Mouse (Mus musculus) T-helper 2 cell (primary cell): Measurements from ENCODE around the gene Zfp950.
"Not testable (repeated sequence)": the region's sequence is repeated elsewhere in the genome, so short reads cannot be mapped to it uniquely, and the experiment has no call there.

Source experiments
- in situ Hi-C: fragments of 300-600 bp; cut with MboI, MseI; formaldehyde crosslinking; loops from one replicate; pipeline ENCODE4 v1.15.1; 2025; ENCODE audit warnings: high pct_unique_total_duplicates

Zfp950 gene

DNA sequence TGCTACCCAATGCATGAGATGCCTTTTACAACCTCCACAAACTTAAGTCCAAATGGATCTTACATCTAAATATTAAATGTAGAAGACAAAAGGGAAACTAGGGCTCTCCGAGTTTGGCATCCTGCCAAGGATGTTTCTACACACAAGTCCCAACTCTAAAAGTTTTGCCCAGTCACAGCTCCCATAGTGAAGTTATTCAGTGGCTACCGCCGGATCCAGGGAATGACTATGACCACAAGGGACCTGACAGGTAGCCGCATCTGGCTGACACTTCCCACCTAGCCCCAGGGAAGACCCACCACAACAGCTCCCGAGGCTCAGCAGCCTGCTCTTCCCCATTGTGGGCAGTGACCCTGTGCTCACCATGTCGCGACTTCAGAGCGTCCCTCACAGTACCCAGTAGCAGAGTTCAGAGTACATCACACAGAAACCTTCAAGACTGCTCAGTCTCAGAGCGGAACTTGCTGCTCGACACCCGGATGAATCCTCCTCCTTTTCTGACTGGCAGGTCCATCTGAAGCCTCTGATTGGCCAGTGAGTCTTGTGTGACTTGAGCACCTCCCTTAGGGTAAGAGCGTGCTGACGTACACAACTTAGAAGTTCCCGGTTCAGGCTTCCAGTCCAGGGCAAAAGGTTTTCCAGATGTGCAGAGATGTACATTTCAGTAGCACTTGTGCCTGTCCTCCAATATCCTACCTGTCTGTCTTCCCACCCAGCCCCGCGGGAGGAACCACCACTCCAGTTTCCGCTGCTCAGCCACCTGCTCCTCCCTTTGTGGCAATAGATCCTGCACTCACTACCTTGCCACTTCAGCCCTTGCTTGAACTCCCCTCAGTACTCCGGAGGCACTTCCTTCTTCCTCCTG lies at the start of gene Zfp950:
Gene Zfp950, minus strand, starts transcription at position 499 of the 865 bp plus-strand sequence.
- in situ Hi-C loops = no loop called here

DNA sequence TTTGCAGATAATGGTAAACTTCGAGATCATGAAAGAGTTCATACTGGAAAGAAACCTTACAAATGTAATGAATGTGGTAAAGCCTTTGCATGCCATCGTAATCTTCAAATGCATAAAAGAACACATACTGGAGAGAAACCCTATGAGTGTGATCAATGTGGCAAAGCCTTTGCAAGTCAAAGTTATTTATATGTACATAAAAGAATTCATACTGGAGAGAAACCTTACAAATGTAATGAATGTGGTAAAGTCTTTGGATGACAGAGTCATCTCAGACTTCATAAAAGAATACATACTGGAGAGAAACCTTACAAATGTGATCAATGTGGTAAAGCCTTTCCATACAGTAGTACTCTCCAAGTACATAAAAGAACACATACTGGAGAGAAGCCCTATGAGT lies 43.0 kb upstream of the Zfp950 start, which contains the start of gene Gm6020:
Gene Gm6020, plus strand, starts transcription at position 301 of the 400 bp plus-strand sequence.
- in situ Hi-C loops = not testable (repeated sequence)

DNA sequence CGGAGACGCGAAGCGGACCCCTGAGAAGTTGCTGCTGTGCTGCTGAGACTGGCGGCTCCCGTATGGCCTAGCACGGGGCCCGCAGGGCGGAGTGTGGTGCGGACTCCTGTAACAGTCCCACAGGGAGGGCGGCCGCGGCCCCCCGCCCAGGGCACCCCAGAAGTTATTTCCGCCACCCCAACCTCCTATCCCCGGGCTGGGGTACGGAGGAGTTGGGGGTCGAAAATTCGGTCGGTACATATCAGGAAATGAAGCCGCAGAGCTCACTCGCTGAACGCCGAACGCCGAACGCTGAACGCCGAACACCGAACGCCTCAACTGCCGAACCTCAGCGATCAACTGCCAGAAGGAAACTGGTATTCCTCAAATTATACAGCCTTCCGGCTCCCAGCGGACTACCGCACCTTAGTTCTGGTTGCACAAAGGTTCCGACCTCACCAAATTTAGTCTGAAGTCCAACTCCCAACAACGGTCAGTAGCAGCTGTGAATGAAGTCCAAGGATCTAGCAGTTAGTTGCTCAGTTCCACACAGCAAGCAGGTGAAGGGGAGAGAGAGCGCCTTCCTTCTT lies 35.2 kb upstream of the Zfp950 start, which contains the start of gene Gm7102:
Gene Gm7102, minus strand, starts transcription at position 554 of the 569 bp plus-strand sequence.
- in situ Hi-C loops = no loop called here

DNA sequence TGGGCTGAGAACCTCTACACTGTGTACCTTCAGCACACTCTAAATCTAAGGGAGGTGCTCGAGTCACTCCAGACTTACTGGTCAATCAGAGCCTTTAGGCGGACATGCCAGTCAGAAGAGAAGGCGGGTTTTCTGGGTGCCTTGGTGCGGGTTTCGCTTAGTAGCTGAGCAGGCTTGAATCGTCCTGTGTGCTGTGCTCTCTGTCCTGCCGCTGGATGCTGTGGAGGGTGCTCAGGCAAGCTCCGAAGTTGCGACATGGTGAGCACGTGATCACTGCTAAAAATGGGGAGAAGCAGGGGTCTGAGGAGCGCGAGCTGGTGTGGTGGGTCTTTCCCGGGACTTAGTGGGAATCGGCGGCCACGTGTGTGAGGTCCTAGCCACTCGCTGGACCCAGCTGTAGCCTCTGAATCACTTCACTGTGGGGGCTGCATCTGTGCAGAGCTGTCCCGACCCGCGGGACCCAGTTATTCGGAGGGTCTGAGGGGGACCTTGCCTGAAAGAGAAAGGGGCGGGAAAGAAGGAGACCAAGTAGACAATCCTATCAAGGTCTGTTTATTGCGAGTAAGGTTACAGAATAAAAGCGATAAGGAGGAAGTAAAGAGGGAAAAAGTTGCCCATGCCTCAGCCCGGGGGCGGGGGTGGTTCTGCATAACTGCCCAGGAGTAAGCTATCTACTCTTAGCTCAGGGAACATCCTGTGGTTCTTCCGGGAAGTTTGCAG lies 11.2 kb upstream of the Zfp950 start:
- in situ Hi-C loops = no loop called here

DNA sequence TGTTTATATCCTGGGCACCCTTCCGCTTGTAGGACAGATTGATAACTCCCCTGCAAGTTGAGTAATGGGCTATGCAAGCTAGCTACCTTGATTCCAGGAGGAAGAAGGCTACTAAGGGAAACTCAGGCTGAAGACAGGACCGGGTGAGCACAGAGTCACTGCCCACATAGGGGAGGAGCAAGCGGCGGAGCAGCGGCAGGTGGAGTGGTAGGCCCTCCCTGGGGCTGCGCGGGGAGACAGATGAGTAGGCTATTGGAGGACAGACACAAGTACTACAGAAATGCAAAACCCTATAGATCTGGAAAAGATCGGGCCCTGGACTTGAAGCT lies 10.7 kb upstream of the Zfp950 start:
- in situ Hi-C loops = no loop called here

DNA sequence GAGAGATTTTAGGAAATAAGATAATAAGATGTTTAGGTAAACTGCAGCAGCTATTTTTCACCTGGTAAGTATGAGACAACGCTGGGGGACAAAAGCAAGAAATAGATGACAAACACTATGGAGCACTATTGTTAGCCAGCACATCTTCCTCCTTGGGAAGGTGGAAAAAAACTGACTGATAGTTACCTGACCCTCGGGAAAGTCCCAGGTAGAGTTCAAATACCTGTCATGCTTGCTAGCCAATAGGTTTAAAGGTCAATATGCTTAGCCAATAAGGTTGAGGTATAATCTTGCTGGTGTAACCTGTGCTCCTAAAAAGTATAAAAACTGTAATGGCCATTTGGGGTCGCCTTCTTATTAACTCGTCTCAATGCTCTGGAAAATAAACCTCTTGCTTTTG lies 659 bp upstream of the Zfp950 start:
- in situ Hi-C loops = no loop called here

DNA sequence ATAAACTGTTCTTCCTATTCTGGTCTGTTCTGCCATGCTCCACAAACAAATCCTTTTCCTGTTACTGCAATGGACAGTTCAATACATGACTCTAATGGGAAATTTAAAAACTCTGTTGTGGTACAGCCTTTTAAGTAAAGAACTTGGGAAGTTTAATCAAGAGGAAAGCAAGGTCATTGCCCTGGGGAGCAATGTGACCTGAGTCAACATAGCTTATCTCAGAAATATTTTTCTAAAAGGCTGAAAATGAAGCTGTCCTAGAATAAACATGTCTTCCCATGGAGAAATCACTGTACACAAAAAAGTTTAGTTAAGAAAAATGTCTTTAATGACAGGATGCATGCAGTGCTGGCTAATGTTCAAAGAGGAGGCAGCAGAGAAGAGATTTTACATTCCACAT lies 2.0 kb downstream of the Zfp950 start:
- in situ Hi-C loops = no loop called here

DNA sequence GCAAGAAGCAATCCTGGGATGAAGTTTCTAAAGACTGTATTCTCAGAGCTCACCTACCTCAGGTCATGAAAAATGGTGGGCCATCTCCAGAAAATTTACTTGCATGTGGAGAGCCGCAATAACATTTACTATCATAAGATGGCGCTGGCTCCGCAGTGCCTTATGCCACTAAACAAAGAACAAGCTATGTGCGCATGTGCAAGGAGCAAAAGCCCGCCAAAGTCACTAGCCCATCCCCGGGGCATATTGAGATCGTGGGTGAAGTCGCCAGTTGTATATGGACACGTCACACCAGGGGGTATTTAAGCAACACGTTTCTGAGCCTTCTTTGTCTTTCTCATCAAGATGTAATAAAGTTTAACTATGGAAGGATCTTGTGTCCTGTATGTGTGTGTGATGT lies 9.5 kb downstream of the Zfp950 start:
- in situ Hi-C loops = no loop called here

DNA sequence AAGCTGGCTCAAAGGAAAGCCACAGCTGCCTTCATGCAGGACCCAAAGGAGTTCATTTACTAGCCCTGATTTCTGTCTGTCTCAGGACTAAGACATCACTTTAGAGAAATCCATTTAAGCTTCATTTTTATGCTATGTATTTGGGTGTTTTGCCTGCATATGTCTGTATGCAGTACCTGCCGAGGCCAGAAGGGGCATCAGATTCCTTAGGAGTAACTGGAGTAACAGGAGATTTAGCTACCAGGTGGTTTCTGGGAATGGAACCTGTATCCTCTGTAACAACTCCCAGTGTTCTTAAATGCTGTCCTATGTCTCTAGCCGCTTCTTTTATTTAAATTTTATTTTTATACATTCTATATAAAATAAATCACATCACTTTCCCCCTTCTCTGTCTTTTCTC lies 30.5 kb downstream of the Zfp950 start:
- in situ Hi-C loops = no loop called here

DNA sequence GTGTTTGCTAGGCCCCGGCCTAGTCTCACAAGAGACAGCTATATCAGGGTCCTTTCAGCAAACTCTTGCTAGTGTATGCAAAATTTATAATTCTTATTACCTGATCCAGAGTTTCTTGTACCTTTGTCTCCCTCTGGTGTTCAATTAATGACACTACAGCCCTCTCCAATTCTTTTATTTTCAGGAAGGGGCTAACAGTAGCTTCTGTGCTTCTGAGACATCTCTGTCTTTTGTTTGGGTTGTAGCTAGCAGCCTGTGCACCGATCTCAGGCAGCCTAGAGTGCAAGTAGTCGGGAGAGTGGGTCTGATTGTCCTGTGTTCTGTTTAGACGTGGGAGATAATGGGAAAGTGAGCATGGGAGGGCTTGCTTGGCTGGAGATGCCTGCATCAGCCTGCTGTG lies 42.9 kb downstream of the Zfp950 start:
- in situ Hi-C loops = no loop called here

DNA sequence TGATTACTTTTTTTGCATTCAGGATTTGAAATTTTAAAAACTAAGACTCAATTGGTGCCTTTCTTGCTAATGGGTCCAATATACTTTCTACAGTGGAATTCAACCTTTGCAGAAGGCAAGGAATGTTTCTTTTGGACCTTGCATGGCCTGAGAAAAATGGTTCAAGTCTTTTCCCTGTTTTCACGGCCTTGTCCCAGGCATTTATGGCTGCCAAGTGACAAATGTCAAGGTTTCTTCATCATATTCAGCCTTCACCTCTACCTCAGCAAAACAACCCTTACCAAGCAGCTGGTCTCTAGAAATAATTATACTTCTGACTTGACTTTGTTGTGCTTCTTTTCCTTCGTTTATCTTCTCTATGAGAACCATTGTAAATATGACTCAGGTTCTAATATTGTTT lies 43.9 kb downstream of the Zfp950 start:
- in situ Hi-C loops = no loop called here

DNA sequence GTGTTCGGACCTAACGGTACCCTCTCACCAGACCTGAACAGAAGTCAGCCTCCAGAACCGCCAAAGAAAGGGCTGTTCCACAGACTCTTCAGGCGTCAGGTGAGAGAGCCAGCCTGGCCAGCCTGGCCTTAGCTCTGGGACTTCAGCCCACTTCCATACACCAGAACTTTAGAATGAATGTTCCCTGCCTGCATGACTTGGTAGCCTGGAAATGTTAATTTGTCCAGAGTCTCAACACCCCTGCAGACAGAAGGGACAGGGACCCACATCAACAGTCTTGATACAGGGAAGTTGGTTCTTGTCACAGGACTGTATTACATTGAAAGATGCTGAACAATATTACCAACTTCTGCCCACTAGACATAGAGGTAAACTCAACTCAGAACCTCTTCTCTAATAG lies 50.1 kb downstream of the Zfp950 start:
- in situ Hi-C loops = no loop called here

DNA sequence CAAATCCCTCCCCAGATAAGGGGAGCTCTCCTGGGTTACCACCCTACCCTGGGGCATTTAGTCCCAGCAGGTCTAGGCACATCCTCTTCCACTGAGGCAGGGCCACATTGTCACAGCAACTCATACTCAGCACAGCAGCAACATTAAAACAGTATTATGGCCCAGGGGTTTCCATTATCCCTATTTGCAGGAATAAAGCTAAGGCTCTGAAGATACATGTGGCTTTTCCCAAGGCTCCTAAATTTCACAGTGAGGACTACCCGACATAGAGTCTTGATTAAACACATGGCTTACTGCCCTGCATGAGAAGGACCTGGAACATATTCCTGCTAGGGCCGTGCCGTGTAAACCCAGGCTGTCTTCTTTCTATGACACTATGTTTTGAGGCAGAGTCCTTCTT lies 51.6 kb downstream of the Zfp950 start:
- in situ Hi-C loops = no loop called here

DNA sequence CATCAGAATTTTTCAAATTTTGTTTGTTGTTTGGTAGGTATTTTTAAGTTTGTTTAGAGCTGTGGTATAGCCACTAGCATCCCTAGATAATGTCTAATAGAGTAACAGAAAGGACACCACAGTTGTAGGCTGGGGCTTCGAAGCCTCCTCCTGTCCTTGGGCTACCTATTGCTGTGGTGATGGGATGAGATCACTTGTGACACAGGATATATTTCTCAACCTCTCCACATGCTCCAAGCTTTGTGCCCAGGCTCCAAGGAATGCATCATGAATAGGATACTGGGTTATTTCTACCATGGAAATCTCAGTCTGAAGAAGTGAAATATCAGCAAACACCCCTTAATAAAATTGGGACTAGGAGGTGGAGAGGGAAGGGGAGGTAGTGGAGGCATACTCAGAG lies 52.9 kb downstream of the Zfp950 start:
- in situ Hi-C loops = no loop called here

DNA sequence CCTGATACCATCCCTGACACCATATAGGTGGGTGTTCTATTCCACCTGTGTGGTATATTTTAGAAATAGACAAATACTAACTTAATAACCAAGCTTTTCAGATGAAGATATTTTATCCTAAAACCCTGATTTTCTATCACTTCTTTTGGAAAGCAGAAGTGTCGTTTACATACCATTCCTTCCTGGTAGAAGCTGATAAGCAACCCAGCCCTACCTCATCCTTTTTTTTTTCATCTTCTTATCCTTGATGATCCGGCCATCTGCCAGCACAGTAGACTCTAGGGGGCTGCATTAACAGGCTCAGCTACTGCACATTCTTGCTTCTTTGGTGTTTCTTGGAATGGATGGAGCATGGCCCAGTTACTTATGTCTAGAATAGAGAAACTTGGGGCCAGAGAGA lies 55.4 kb downstream of the Zfp950 start:
- in situ Hi-C loops = no loop called here

DNA sequence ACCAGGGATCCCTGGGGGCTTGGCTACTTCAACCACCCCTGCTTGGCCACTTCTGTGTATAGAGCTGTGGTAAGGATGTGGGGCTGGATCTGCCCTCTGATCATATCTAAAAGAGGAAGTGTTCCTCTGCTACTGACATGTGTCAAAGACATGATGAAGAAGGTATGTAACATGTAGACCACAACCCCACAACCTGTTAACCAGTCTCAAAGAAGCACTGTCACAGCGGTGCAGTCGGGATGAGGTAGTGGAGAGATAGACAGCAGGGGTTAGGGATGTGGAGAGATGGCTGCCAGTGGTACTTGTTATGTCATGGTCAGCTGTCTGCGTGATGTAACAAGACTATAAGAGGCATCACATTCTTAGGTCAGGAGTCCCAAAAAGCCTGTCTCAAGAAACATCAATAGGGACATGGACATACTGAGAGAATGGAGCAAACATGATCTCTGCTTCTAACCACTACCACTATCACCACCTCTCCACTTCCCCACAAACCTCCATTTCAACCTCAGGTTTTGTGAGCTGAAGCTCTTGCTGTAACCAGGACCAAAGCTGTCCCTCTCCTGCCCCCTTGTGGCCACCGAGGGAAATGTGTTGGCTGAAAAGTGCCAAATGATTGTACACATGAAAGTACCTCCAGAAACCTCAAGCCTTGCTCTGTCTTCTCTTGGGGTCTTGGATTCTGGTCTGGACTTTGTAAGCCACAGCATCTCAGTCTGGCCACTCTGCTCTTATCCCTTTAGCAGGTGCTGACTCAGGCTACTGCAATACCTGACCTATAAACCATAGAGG lies 56.3 kb downstream of the Zfp950 start:
- in situ Hi-C loops = loop anchor here (5.0 kb wide), 2 partner anchors 197 to 262 kb away; partner anchors contain the start of gene Grk5

DNA sequence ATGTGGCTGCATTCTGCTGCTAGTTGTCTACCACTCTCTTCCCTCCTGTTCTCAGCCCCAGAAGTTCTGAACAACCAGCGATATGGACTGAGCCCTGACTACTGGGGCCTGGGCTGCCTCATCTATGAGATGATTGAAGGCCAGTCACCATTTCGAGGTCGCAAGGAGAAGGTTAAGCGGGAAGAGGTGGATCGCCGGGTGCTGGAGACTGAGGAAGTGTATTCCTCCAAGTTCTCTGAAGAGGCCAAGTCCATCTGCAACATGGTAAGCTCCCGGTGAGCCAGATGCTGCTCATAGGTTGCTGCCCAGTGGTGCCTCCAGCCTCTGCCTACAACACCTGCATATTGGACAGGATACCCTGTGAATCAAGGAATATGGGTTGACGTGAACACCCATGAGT lies 57.6 kb downstream of the Zfp950 start:
- in situ Hi-C loops = loop anchor here (5.0 kb wide), 2 partner anchors 196 to 261 kb away; partner anchors contain the start of gene Grk5

DNA sequence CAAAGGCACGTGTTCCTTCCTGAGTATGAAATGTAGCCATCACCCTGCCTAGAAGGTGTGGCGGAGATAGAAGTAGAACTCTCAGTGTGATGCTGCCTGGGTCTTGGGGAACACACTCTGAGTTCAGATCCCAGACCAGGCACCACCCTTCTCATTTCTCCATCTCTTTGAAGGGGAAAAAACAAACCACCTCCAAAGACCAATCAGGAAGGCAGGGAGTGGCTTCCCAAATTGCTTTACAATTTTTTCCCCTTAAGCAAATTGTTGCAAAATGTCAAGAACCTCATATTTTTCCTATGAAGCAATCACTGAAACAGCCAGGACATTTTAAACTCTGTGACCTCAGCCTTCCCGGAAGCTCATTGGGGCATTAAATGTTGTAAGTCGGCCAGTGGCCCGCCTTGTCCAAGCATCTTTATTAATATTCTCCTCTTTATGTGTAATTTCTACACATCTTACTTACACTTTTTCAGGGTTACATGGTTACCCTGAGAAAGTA lies 60.3 kb downstream of the Zfp950 start:
- in situ Hi-C loops = loop anchor here (5.0 kb wide), 2 partner anchors 193 to 258 kb away; partner anchors contain the start of gene Grk5

DNA sequence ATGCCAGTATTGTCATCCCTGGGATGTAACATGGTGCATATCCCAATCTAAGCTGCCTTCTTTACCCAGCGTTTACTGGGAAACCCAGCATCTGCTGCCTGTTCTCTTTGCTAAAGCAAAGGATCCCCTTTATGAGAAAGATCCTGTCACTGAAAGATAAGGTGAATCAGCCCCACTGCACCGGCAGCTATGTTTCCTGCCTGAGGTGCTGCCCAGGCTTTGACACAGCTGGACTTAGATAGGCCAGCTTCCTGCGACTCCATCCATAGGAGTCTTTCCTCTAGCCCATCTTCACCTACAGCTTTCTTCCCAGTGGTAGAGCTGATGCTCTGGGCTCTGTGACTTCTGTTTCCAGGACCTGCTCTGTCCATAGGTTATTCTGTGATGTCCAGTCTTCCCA lies 62.0 kb downstream of the Zfp950 start:
- in situ Hi-C loops = loop anchor here (5.0 kb wide), 1 partner anchor 236 kb away; no protein-coding TSS in a partner anchor

DNA sequence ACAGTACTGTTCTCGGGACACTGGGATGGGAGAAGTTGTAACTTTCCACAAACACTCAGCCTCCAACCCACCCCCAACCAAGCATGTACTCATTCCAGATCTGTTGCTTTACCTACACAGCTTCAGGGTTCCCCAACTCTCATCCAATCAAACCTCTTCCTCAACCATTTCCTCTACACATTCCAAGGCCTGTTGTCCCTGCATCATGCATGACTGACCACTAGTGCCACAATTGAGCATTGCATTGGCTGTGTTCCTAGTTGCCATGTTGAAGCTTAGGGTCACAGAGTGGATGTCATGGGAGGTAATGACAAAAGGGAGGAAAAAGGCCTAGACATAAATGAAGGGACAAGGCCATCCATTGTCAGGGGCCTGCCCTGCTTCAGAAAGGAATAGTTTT lies 75.6 kb downstream of the Zfp950 start:
- in situ Hi-C loops = no loop called here

DNA sequence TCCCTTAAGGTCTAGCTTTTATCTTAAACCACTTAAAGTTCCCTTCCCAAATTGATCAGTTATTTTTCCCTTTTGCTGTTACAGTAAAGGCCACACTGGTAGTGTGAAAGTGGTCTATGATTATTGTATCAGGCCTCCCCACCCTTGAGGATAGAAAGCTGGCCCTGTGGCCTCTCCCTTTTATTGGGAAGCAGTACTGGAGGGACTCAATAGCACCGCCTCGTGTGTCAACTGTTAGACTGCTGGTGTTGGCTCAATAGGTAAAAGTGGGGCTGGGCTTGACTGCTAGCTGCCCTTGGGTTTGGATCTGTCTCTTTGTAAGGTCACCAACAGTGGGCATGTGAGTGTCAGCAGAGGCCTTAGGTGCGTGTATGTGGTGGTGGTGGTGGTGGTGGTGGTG lies 76.3 kb downstream of the Zfp950 start:
- in situ Hi-C loops = no loop called here
